Comparison of ENCODE assay signal across 28 mouse cellular contexts in the genomic region with DNA sequence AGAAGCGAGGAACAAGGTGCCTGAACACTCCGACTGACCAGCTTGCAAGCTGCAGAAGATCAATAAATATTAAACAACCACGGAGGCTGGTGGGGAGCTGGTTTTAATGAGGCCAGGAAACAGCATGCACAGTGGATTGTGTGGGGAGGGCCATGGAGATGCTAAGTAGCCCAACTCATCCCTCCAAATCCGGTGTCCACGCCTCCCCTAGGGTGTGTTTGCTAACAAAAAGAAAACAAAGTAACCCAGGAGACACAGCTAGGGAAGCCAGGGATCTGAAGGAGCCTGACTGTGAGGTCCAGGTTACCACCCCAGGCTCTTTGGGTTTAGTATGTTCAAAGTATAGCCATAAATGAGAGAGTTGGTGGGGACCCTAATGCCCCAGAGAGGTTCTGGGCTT. TPM values are rescaled to one million over a fixed set of nuclear protein-coding genes. Genes with fewer than 3 reads are reported as not detected.
DNase-seq lines count a peak whose midpoint lies in the region; ATAC-seq and TF ChIP-seq lines count a peak whose summit lies in the region.
"Had no signal": no experiment of that assay in that cellular context is flagged by ENCODE, and none has a peak within 500 bp of the region (broad histone marks: within the 10 kb centered on the region; RNA-seq: fewer than 3 reads in every experiment).

No protein-coding gene starts in this region.

- no peak for TF ChIP-seq POLR2A in cortical plate, adult 2 months (IDR thresholded peaks at IDR 0.05; ENCODE audit: extremely low read depth, insufficient read depth, low read length)

- intact Hi-C loops in heart, postnatal 14 days (cut with DNase I): no loop called here

- H3K4me1 ChIP-seq in heart, embryonic 10.5 days: no peaks in the 10 kb centered on the region
- H3K4me1 ChIP-seq in midbrain, embryonic 14.5 days (ENCODE audit: control insufficient read depth, insufficient read depth, low read length): no peaks in the 10 kb centered on the region
- no peaks in the 10 kb centered on the region for H3K4me1 ChIP-seq in midbrain, postnatal 0 days (ENCODE audit: insufficient read depth, low read length)
- H3K4me1 ChIP-seq in cortical plate, adult 2 months (ENCODE audit: control insufficient read depth, insufficient read depth, low read length): peaks cover 25% of the 10 kb centered on the region
- H3K4me1 ChIP-seq: embryonic facial prominence, embryonic 10.5 days; embryonic facial prominence, embryonic 13.5 days; forebrain, embryonic 12.5 days; forebrain, embryonic 15.5 days; heart, embryonic 12.5 days; heart, embryonic 15.5 days had no signal

- H3K27ac ChIP-seq in heart, embryonic 10.5 days: no peak overlapping the region
- H3K27ac ChIP-seq in midbrain, embryonic 14.5 days (replicated peaks; ENCODE audit: low read depth, low read length): no peak overlapping the region
- no peak overlapping the region for H3K27ac ChIP-seq in midbrain, postnatal 0 days (ENCODE audit: low read depth, low read length)
- H3K27ac ChIP-seq in cortical plate, adult 2 months (ENCODE audit: insufficient read depth, low read length): peak overlapping the region; percentile 25; the same call in 1 of the 2 replicates
- H3K27ac ChIP-seq: embryonic facial prominence, embryonic 10.5 days; embryonic facial prominence, embryonic 13.5 days; forebrain, embryonic 12.5 days; forebrain, embryonic 15.5 days; heart, embryonic 15.5 days; hindbrain, embryonic 14.5 days; hindbrain, postnatal 0 days had no signal

- WGBS in heart, embryonic 10.5 days: 51% methylated on average over 5 of the region's 5 CpGs
- 24% methylated on average over 5 of the region's 5 CpGs for WGBS in midbrain, embryonic 14.5 days
- 24% methylated on average over 5 of the region's 5 CpGs for WGBS in midbrain, postnatal 0 days

- no peak overlapping the region for H3K9ac ChIP-seq in midbrain, embryonic 14.5 days (replicated peaks; ENCODE audit: low read length)
- H3K9ac ChIP-seq in midbrain, postnatal 0 days (replicated peaks; ENCODE audit: low read length, poor library complexity, severe bottlenecking): no peak overlapping the region
- H3K9ac ChIP-seq: embryonic facial prominence, embryonic 13.5 days; forebrain, embryonic 12.5 days; forebrain, embryonic 15.5 days; heart, embryonic 12.5 days; heart, embryonic 15.5 days; hindbrain, embryonic 14.5 days had no signal

- no peaks in the 10 kb centered on the region for H3K36me3 ChIP-seq in heart, embryonic 10.5 days
- no peaks in the 10 kb centered on the region for H3K36me3 ChIP-seq in midbrain, embryonic 14.5 days (ENCODE audit: control insufficient read depth, insufficient read depth, low read length)
- H3K36me3 ChIP-seq in midbrain, postnatal 0 days (ENCODE audit: insufficient read depth, low read length): no peaks in the 10 kb centered on the region
- H3K36me3 ChIP-seq: embryonic facial prominence, embryonic 10.5 days; embryonic facial prominence, embryonic 13.5 days; forebrain, embryonic 12.5 days; forebrain, embryonic 15.5 days; heart, embryonic 12.5 days; heart, embryonic 15.5 days had no signal

- H3K4me2 ChIP-seq in midbrain, embryonic 14.5 days (ENCODE audit: low read length): no peak overlapping the region
- H3K4me2 ChIP-seq in midbrain, postnatal 0 days (ENCODE audit: low read depth, low read length, poor library complexity, severe bottlenecking): no peak overlapping the region
- H3K4me2 ChIP-seq: embryonic facial prominence, embryonic 13.5 days; forebrain, embryonic 12.5 days; forebrain, embryonic 15.5 days; heart, embryonic 12.5 days; heart, embryonic 15.5 days; hindbrain, embryonic 14.5 days had no signal

- H3K9me3 ChIP-seq in heart, embryonic 10.5 days: no peaks in the 10 kb centered on the region
- no peaks in the 10 kb centered on the region for H3K9me3 ChIP-seq in midbrain, embryonic 14.5 days (ENCODE audit: control insufficient read depth, low read length)
- H3K9me3 ChIP-seq in midbrain, postnatal 0 days (ENCODE audit: low read length): no peaks in the 10 kb centered on the region
- H3K9me3 ChIP-seq: embryonic facial prominence, embryonic 10.5 days; embryonic facial prominence, embryonic 13.5 days; forebrain, embryonic 12.5 days; forebrain, embryonic 15.5 days; heart, embryonic 12.5 days; heart, embryonic 15.5 days had no signal

- DNase-seq in heart, embryonic 10.5 days (ENCODE audit: low spot score): peak; percentile 17
- no peak for DNase-seq in heart, postnatal 14 days
- peak; percentile 3 for DNase-seq in midbrain, embryonic 14.5 days
- no peak for DNase-seq in midbrain, postnatal 0 days (ENCODE audit: low spot score)
- peak; percentile 80 for DNase-seq in R1 (ENCODE audit: low read depth, low spot score)
- no peak for DNase-seq in ovary, postnatal 14 days (ENCODE audit: low spot score)
- DNase-seq: adrenal gland, adult 2 months; adrenal gland, postnatal 25 days; cerebellum, adult 9-10 months; cerebellum, postnatal 14 days; embryo, embryonic 11 days; gastrocnemius, postnatal 25 days; heart, postnatal 10 days; heart, postnatal 4 days had no signal

- no peak for TF ChIP-seq CTCF in midbrain, postnatal 0 days (IDR thresholded peaks at IDR 0.05)
- no peak for TF ChIP-seq CTCF in cortical plate, adult 2 months (IDR thresholded peaks at IDR 0.05; ENCODE audit: extremely low read depth, insufficient read depth, low read length)

- H3K4me3 ChIP-seq in heart, embryonic 10.5 days: no peak overlapping the region
- no peak overlapping the region for H3K4me3 ChIP-seq in midbrain, embryonic 14.5 days (replicated peaks; ENCODE audit: low read depth, low read length)
- H3K4me3 ChIP-seq in midbrain, postnatal 0 days (ENCODE audit: low read depth, low read length): no peak overlapping the region
- H3K4me3 ChIP-seq in cortical plate, adult 2 months (ENCODE audit: insufficient read depth, low read length): no peak overlapping the region
- H3K4me3 ChIP-seq: embryonic facial prominence, embryonic 10.5 days; embryonic facial prominence, embryonic 13.5 days; erythroblast, embryonic 14.5 days; forebrain, embryonic 12.5 days; forebrain, embryonic 15.5 days; heart, embryonic 12.5 days; heart, embryonic 15.5 days had no signal

- no peaks in the 10 kb centered on the region for H3K27me3 ChIP-seq in heart, embryonic 10.5 days (ENCODE audit: insufficient read depth, poor library complexity, severe bottlenecking)
- no peaks in the 10 kb centered on the region for H3K27me3 ChIP-seq in midbrain, embryonic 14.5 days (ENCODE audit: control insufficient read depth, insufficient read depth, low read length)
- H3K27me3 ChIP-seq in midbrain, postnatal 0 days (ENCODE audit: insufficient read depth, low read length): no peaks in the 10 kb centered on the region
- H3K27me3 ChIP-seq: embryonic facial prominence, embryonic 13.5 days; forebrain, embryonic 12.5 days; forebrain, embryonic 15.5 days; heart, embryonic 12.5 days; heart, embryonic 15.5 days had no signal

- ATAC-seq in midbrain, embryonic 14.5 days (ENCODE audit: low FRiP score, low TSS enrichment): no peak
- no peak for ATAC-seq in midbrain, postnatal 0 days (ENCODE audit: low FRiP score)
- ATAC-seq: CD4-positive, CD25-positive, alpha-beta regulatory T cell, adult 4 months; forebrain, embryonic 15.5 days; hindbrain, postnatal 0 days; inflammation-experienced regulatory T-cells, adult 6 months; intestine, embryonic 16.5 days had no signal

RNA-seq across cellular contexts. Expression of a gene that starts 41.1 kb away (rescaled TPM):
- polyA plus RNA-seq in heart, embryonic 10.5 days (2016; fragmentation: Nextera tagmentation; extraction: Ambion mirVana): 0.69 and 0.72 TPM in 2 replicates
- total RNA-seq in heart, postnatal 14 days (2021): under 1 TPM; 0.10 to 0.17 TPM
- polyA plus RNA-seq in midbrain, embryonic 14.5 days (2014; fragmentation: Nextera tagmentation; extraction: Ambion mirVana): 2.4 and 3.0 TPM in 2 replicates
- 10.5 and 20.7 TPM in 2 replicates for total RNA-seq in midbrain, postnatal 0 days (2014; rRNA removed)
- polyA plus RNA-seq in midbrain, postnatal 0 days (2015; fragmentation: Nextera tagmentation; extraction: Ambion mirVana): 3.7 and 6.1 TPM in 2 replicates
- polyA plus RNA-seq in cortical plate, adult 2 months (2012; rRNA removed): 39.1 and 43.5 TPM in 2 replicates
- total RNA-seq: common myeloid progenitor, adult 5-6 weeks had no signal
- polyA plus RNA-seq: CD4-positive, CD25-positive, alpha-beta regulatory T cell, adult 4 months; inflammation-experienced regulatory T-cells, adult 6 months had no signal

Comparison
In these comparisons a context has a peak if more than half of its experiments do, and no peak if none do; other contexts are left out.
1. DNase-seq: peak in heart, embryonic 10.5 days (single experiment), midbrain, embryonic 14.5 days (single experiment) and R1 (single experiment); none in heart, postnatal 14 days (0 of 2), midbrain, postnatal 0 days (single experiment) and ovary, postnatal 14 days (single experiment).